Mouse (Mus musculus) ovary, postnatal 10 days (tissue): ENCODE measurements around the gene Xntrpc.
"Not testable (repeated sequence)": the region's sequence is repeated elsewhere in the genome, so short reads cannot be mapped to it uniquely, and the experiment has no call there.

Experiments used
- DNase-seq: peaks from one replicate; pipeline ENCODE4 v3.0.0; 2022; ENCODE audit warnings: low spot score

Xntrpc gene

DNA sequence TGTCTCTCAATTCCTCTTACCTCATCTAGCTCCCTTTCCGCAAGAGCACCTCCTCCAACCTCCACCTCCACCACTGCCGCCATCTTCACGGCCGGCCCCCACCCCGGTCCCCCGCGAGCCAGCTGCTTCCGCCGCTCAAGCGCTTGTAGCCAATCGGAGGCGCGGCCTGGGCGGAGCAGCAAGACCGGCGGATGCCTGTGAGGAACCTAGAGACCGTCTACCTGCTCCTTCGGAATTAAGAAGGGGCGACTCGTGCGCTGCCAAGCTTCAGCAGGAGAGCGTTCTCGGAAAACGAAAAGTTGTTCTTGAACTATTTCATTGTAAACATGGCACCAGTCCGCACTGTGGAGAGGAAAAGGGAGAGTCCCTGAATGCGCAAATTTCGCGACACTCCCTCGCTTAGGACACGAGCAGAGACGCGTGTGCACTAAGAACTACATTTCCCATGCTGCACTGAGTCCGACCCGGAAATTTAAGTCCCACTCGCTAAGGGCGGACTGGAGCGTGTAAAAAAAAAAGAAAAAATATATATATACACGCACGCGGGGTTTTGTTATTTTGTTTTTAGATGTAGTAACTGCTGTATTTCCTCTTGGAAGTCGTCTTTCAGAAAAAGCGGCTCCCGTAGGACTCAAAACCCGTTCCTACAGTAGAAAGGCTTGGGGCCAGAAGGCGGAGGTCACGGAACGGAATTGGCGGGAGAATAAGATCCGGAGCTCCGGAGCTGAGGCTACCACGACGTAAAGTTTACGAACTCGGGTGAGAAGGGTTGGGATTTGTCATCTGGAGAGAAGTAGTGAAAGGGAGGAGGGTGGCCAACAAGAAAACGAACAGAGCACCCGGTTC, at the start of gene Xntrpc, which contains the start of the genes Rnf121 and Xndc1:
Gene Xntrpc (plus strand): TSS at position 668 of the 846 bp plus-strand sequence.
Gene Rnf121 (minus strand): TSS at position 424 of the 846 bp plus-strand sequence.
Gene Xndc1 (plus strand): TSS at position 466 of the 846 bp plus-strand sequence.
- peak; percentile 81 for DNase-seq

DNA sequence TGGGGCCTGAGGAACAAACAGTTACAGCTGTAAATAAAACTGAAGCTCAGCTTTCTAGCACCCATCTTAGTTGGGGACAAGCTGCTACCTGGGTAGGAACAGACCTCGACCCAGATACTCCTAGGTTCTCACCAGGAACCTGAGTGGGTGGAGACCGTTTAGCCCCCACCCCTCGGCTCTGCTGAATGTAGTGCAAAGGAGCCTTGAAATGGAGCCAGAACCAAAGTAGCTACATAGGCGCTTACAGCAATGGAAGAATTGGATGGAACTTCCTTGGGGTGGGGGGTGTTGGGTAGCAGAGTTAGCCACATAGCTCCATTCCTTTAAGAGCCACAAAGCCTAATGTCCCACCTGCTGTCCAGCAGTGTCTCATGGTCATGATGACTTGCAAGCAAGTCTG, 48.6 kb upstream of the Xntrpc start:
- DNase-seq = no peak

DNA sequence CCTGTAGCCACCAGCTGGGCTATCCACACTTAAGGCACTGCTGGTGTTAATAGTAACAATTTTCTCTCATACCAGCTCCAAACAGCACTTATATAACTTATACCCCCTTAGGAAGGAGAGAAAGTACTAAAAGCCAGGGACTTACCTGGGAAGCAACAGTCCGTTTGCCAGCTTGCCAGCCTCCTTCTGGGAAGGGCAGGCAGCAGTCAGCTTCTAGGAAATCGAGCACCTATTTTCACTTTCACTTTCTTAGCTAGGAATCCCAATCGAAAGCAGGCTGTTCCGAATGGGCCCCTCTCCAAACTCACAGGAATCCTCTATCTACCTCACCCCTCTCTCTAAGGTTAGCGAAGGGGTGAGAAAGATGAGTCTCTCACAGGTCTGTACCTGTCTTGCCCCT, 48.1 kb upstream of the Xntrpc start:
- no peak for DNase-seq

DNA sequence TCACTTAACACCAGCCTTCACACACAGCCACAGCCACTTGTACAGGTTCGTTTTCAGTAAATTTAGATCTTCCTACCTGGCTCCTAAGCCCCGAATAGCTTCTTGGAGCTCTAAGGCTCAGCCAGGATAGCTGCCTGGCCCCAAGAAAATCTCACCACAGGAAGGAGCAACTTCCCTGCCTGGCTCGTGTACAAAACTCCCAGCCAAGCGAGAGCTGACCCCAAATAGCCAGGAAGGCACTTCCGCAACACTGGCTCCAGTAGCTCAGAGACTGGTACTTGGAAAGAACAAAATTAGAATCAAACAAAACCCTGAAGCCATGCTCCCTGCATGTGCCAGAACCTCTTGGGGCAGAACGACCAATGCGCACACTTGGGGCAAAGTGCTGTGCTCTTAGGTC, 47.5 kb upstream of the Xntrpc start:
- DNase-seq = no peak

DNA sequence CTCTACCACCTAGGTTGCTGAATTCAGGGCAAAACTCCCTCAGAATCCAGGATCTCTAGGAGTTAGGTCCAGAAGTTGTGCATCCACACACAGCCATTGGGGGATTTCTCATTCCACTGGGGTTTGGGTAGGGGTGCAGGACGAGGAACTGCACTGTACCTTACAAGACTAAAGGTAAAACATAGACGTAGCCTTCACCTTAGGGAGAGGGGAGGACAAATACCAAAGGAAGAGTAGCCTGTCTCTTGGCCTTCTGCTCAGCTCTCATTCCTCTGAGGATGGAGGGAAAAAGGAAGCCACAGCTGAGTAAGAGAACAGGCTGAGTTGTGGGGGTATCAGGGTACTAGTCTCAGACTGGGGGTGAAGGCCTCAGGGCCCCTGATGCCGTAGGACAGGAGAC, 46.9 kb upstream of the Xntrpc start, which contains the start of gene Il18bp:
Gene Il18bp (minus strand): TSS at position 101 of the 400 bp plus-strand sequence.
- no peak for DNase-seq

DNA sequence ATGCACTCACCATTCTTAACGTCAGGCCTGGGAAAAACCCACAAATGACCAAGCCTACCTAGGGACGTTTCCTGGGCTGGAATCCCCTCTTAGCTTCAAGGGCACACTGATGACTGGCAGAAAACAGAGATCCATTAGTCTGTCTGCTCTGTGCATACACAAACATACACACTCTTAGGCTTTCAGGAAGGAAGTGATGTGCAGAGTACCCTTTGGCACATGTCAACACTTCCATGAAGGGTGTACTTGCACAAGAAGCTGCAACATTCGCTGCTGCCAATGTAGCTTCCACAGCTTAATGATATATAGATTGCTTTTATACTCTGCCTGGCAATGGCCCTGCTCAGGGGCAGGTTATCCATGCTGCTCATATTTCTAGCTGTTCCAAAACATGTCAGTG, 46.2 kb upstream of the Xntrpc start:
- DNase-seq = no peak

DNA sequence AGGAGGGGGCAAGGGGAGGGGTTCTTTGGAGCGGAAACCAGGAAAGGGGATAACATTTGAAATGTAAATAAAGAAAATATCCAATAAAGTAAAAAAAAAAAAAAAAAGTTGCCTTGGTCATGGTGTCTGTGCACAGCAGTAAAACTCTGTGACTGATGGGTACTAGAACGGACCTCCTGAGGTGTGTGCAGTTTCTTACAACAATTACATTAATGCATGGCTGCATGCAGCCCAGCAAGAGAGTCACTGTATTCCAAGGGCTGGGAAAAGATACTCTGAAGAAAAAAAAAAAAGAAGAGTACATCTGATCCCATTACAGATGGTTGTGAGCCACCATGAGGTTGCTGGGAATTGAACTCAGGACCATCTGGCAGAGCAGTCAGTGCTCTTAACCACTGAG, 44.6 kb upstream of the Xntrpc start:
- not testable (repeated sequence) for DNase-seq

DNA sequence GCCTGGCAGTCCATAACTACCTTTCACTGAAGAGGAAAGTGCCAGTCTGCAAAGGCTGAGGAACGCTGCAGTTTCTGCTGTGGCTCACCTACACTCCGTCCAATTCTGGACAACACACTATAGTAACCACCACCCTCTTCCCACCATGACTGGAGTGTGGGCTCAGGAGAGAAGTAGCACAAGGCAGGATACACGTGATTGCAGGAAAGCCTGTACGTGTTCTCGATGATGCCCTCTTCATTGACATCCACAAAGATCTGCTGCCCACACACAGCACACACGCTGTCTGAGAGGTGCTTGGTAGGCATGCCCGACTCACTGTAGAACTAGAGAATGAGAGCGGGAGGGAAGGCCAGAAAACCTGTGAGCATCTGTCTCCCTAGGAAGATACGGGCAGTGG, 41.7 kb upstream of the Xntrpc start:
- no peak for DNase-seq

DNA sequence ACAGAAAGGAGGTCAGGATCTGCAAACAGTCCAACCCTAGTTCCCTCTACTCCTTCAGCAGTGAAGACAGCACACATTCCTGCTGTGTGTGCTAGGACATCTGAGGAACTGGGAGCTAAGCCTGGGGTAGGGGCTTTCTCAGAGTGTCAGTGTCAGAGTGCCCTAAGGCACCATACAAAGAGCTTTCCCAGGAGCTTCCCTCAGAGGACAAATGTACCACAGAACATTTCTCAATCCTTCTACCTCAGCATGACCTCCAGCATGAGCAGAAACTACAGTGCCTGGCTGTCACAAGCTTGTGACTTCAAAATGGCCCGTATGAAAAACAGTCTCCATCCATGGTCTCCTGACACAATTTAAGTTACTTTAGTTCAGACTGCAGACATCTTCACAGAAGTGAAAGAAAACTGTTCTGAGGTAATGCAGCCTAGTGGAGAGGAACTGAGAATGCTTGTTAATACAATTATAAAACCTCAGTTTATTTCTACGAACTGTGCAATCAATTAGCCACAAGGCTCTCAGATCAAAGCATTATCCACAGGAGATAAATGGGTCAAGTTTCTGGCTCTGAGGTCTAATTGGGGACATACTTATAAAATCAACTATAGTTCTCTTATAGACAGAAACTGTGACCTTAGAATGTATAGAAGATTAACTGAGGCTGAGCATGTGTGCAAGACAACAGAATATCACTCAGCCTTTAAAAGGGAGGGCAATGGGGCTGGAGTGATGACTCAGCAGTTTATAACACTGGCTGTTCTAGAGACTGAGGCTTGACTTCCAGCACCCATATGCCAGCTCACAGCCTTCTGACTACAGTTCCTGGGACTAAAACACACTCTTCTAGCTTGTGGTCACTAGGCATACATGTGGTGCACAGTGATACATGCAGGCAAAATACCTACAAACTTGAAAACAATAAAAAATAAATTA, 40.1 kb upstream of the Xntrpc start:
- no peak for DNase-seq

DNA sequence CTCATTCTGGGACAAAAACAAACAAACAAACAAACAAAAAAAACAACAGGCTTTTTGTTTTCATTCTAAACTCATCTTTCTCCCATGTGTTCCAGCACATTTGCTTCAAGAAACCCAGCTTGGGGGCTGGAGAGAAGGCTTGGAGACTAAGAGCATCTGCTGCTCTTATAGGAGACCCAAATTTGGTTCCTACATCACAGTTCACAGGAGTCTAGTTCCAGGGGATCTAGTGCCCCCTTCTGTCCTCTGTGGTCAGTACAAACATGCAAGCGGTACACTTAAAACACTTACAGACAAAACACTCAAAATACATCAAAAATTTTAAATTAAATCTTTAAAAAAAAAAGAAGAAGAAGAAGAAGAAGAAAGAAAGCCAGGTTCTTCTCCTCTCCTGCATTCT, 30.6 kb upstream of the Xntrpc start:
- no peak for DNase-seq

DNA sequence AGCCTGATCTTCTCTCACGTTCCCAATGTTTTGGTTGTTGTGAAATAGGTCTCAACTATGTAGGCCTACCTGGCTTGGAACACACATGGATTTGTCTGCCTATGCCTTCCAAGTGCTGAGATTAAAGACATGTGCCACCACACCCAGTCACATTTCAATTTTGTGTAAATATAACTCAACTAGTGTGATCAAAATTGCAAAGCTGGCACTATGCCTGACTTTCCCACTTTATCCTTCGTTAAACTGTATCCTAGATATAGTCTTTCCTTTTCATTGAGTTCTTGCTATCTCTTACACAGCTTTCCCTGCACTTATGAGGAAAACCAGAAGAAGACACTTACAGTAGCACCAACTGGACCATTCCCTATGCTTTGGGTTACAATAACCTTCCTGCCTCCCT, 30.0 kb upstream of the Xntrpc start:
- DNase-seq = no peak

DNA sequence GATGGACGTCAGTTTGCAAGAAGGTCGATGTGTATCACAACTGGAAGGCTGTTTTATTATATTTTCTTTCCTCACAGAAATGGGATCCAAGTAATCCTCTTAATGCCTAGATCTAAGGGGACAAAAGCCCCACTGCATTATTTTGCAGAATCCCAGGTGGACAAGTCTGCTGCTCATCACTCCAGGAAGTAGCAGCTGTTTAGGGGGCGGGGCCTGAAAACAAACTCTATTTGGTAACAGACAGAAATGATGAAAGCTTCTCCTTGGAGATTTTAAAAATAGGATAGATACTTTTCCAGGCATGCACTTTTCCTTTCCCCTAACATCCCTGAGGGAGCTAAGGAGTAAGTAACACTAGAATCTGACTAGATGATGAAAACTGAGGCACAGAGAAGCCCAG, 28.2 kb upstream of the Xntrpc start:
- DNase-seq = no peak

DNA sequence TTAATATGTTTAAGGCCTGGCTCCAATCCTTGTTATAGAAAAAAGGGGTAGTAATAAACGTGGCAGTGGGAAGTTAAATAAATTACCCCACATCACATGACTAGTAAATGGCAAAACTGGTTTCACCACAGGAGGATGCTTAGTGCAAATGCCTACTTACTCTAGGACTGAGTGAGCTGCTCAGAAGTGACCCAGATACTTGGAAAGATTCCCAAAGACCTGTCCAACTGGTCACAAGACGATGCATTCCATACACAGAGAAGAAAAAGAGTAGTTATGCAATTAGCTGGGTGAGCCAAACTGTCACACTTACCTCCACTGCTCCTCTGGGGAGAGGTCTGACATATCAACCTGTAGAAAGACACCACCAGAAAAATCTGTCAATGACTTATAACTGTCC, 23.2 kb upstream of the Xntrpc start:
- no peak for DNase-seq

DNA sequence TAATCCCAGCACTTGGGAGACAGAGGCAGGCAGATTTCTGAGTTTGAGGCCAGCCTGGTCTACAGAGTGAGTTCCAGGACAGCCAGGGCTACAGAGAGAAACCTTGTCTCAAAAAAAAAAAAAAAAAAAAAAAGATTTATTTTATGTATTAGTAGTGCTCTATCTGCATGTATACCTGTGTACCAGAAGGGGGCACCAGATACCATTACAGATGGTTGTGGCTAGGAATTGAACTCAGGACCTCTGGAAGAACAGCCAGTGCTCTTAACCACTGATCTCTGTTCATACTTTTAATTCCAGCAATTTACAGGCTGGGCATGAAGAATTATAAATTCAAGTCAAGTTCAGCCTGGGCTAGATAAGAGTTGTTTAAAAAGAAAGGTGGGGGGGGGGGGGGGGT, 17.0 kb upstream of the Xntrpc start:
- DNase-seq = not testable (repeated sequence)

DNA sequence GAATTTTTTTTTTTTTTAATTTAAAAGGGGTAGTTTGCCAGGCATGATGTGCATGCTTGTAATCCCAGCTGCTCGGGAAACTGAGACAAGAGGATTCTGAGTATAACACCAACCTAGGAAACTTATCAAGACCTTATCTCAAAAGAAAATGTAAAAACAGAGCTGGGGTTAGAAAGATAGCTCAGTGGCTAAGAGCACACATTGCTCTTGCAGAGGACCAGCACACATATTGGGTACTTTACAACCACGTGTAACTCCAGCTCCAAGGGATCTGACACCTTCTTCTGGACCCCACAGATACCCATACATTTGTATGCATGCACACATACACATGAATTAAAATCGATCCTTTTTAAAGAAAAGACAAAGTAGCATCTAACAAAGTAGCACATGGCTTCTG, 4.2 kb upstream of the Xntrpc start:
- no peak for DNase-seq

DNA sequence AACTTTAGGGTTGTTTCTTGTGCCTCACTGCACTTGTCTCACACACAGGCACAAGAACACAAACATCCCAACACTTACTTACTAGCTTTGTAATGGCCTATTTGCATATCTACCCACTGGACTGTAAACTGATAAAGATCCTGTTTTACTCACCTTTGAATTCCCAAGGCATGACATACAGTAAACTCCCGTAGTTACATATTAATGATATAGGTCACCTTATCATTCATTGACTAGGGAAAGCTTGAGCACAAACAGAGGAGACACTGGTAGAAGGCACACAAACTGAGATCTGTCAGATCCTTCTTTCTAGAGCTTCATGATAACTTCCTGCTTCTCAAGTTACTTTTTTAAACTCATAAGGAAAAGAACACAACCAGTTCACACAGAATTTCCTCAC, 3.3 kb upstream of the Xntrpc start:
- DNase-seq = no peak

DNA sequence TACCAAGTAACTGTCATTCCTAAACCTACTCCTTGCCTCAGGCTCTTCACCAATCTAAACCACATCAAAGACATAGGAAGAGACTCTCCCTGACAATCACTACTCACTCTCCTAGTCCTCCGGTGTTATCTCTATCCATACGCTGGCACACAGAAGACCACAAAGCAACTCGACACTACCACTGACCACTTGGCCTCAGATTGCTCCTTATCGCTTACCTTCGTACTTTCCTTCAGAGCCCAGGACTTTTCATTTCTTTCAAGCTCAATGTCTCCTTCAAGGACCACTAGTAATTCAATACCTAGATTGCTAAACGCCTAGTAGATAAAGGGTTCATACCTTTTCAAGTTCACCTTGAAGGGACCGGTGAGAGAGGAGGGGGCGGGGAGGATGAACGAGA, 1.6 kb upstream of the Xntrpc start:
- no peak for DNase-seq

DNA sequence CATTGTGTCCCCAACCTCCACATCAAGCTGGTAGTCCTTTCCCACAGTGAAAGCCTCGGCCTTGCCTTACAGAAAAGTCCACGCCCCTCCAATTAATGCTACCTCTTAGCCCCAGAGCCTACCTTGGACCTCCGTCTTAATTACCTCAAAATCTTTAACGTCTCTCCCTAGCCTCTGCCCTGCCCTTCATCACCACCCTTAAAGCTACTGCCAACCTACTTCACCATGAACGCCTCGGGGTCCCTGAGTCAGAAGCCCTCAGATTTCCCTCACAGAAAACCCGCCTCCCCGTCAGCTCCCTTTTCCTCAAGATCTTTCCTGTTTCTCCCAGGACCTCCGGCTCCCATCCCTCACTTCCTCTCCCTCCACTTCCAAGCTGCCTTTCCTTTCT, 863 bp upstream of the Xntrpc start:
- no peak for DNase-seq

DNA sequence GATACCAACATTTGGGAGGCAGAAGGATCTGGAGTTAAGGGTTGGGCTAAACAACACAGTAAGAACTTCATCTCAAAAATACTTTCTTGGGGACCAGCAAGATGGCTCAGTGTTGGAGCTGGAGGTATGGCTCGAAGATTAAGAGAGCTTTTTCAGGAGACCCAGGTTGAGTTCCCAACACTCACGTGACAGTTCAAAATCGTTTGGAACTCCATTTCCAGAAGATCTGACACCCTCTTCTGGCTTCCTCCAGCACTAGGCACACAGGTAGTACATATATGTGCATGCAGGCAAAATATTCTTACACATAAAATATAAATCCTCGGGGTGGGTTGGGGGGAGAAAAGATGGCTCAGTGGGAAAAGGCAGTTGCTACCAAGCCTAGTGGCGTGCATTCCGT, 850 bp downstream of the Xntrpc start:
- no peak for DNase-seq

DNA sequence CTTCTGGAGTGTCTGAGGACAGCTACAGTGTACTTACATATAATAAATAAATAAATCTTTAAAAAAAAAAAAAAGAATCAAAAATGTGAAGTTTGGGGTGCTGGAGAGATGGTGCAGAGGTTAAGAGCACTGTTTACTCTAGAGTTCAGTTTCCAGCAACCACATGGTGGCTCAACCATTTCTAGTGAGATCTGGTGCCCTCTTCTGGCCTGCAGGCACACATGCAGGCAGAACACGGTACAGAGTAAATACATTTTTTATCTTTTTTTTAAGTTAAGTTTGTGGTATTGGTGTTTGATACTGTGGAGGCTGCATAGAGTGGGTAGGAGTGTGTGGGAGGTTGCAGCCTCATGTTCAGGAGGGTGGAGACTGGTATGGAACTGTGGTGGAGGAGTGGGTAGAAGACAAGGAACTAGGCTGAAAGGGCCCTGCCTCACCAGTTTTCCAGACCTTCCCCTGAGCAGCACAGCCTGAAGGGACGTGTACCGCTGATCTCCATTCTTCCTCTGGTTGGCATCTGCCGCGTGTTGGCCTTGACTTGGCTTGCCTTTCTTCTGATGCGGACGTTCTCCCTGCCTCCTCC, 11.3 kb downstream of the Xntrpc start:
- DNase-seq = no peak

DNA sequence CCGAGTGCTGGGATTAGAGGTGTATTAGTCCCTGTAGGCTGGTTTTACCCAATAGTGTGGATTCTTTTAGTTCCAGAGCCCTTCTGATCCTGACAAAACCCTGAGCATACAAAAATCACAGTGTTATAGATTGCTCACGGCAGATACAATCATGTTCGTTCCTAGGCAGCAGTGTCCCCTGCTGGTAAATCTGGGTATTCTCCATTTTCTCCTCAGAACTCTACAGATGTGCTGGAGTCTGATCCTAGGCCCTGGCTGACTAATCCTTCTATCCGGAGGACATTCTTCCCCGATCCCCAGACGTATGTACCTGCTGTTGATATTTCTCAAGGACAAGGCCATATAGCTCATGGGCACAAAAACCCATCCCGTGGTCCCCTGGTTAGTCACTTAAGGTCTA, 13.0 kb downstream of the Xntrpc start:
- DNase-seq = no peak

DNA sequence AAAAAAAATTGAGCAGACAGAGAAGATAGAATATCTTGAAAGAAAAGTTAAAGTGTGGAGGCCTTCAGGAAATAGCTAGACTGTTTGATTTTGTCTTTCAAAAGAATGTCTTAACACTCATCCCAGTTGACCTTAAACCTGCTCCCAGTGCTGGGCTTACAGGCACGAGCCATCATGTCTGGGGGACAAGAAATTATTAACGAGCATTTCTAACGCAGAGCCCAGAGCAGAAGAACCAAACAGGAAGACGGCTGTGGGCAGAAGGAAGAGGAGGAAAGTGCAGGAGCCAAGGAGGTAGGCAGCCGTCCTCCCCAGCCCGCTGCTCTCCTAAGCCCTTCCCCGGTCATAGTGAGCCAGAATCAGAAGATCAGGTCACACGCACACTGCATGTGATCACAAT, 14.8 kb downstream of the Xntrpc start:
- DNase-seq = no peak

DNA sequence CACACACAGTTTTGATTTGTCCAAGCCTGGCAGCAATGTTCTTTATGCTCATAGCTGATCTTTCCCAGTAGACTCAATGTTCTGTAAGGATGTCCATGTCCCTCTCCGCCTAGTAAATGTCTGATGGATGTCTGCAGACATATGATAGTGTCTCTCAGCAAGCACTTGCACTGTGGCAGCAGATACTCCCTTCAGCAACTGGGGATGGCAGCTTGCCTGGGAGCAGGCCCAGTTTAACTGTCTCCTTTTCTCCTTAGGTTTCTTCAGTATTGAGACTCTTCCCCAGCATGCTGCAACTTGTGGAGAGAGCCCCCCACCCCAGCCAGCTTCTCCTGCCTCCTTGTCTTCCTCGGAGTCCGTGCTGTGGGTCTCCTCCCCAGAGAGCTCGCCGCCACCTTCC, 16.3 kb downstream of the Xntrpc start:
- DNase-seq = no peak
